Mouse (Mus musculus): ENCODE data around the gene Gpr3.
A peak's percentile ranks its signal among the peaks of the same experiment; 100 is the strongest.

Gpr3 gene

DNA sequence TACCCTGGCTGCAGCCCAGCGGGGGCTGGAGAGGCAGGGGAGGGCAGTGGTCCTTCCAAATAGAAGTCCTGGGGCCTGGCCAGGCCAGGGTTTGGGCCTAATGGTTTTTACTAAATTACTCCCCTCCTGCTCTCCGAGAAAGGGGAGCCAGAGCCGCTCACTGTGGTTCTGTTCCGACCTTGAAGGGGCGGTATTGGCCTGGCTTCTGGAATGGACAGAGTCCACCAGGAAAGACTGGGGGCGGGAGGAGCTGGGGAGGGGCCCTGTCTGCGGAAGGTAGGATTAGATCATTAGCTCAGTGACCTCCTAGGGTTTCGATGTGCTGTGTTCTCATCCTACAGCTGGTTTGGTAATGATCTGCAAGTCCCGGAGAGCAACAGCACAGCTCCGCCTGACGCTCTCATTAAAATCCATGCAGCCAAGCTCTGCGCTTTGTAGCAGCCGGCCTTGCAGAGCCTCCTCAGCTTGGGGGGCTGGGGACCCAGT, 14.5 kb downstream of the Gpr3 start:
- DNase-seq, result no peak

GRCm38 (mm10) chr4:133197355-133197754, 15.0 kb downstream of the Gpr3 start:
- no peak for DNase-seq

DNA sequence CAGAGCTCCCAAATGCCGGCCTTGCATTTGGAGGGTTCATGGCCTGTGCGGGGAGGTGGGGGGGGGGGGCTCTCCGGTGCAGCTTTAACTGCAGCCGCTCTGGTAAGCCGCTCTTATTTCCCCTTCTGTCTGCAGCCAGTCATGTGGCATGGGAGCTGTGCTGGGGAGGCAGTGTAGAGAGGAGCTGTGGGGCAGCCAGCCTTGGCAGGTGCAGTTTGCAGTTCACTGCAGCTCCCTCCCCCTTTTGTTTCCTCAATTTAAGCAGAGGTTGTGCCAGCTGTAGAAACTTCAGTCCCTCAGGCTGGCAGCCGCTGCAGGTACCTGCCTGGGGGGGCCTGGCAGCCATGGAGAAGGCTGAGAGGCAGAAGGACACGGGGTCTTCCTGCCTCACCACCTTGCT, 15.5 kb downstream of the Gpr3 start:
- no peak for DNase-seq

- no peak for DNase-seq
These were observed 16.2 kb downstream of the Gpr3 start for GRCm38 (mm10) chr4:133196136-133196535.

DNA sequence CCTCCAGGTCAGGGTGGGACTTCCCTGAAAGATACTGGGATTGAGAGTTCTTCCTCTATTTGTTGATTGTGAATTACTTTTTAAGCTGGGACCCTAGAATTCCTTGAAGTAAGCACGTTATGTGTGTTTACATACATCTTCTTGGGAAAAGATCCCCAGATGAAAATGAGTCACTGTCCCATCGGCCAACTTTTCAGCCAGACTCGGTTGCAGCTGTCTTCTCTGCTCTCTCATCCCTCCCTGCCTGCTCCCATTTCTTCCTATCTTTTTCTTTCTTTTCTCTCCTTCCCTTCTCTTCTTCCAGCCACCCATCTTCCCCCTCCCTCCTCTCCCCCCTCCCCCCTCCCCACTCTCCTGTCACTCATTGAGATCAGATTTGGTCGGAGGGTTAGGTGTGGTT, 17.3 kb downstream of the Gpr3 start:
- no peak for DNase-seq

DNA sequence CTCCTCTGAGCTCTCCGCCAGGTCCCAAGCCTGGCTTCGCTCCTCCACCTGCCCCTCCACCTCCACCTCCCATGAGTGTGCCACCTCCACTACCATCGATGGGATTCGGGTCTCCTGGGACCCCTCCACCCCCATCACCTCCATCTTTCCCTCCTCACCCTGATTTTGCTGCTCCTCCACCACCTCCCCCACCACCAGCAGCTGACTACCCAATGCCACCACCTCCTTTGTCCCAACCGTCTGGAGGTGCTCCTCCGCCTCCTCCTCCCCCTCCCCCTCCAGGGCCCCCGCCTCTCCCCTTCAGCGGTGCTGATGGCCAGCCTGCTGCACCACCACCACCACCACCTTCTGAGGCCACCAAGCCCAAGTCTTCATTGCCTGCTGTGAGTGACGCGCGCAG, 17.9 kb downstream of the Gpr3 start:
- no peak for DNase-seq

DNA sequence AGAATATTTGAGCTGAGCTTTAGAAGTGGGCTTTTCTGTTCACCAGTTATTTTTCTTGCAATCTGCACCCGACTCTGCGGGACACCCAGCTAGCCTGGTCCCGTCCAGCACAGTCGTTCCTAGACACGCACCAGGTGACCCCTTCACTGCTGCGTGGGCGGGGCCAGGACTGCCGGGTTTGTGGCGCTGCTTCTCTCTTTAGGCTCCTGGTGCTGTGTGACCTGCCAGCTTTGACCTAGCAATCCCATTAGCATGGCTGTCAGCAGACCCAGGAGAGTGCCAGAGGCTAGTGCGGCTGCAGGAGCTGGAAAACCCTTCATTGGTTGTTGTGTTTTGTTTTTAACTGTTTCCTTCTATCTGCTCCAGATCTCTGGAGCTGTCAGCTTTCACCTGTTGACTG, 22.9 kb downstream of the Gpr3 start:
- DNase-seq, result no peak

GRCm38 (mm10) chr4:133186856-133187255, 25.5 kb downstream of the Gpr3 start:
- no peak for DNase-seq

DNA sequence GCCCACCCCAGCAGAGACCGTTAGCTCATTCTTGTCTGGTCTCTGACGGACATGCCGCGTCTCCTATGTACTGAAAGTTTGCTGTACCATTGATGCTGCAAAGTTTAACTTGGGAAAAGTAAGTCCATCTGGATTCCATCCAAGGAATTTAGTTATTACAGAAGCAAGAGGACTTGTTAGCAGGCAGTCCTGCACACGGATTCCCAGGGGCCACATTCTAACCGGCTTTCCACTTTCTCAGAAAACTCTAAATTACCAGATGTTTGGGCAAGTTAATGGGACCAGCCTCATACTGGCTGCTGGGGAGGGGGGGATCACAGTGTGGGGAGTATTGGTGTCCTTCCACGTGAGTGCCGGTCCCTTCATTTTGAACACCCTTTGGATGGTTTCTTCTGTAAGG, 26.4 kb downstream of the Gpr3 start:
- no peak for DNase-seq

- peak; percentile 63 for DNase-seq
These were observed 27.3 kb downstream of the Gpr3 start for GRCm38 (mm10) chr4:133184898-133185665.

- DNase-seq, result no peak
These were observed 28.1 kb downstream of the Gpr3 start for GRCm38 (mm10) chr4:133184031-133184897.

GRCm38 (mm10) chr4:133182439-133183033, 29.8 kb downstream of the Gpr3 start:
- no peak for DNase-seq

- no peak for DNase-seq
These were observed 33.1 kb downstream of the Gpr3 start for GRCm38 (mm10) chr4:133179258-133179657.

- DNase-seq, result no peak
These were observed 34.0 kb downstream of the Gpr3 start for GRCm38 (mm10) chr4:133178305-133178704.

DNA sequence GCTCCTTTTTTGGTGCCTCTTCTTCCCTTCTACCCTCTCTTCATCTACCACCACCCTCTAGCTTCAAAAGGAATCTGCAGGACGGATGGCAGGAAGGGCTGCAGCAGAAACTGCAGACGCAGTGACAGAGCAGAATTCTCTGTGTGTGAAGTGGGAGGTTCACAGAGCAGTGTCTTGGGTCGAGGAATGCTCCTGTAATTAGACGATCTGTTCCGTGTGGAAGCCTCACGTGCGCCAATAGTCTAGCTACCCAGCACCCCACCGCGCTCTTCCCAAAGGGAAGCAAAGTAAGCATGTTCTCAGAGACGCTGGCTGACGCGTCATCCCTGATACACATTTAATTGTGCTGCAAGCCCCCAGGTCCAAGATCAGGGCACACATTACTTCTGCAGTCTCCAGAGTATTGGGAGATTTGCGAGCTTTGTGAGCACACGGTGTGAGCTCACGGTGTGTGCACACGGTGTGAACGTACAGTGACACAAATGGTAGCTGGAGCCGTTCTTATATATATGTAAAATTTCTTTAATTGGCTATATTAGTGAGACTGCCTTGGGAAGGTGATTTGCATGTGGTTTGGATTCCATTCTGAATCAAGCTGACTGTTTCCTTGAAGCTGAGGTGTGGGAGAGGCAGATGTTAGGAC, 35.5 kb downstream of the Gpr3 start:
- DNase-seq, result no peak

- no peak for DNase-seq
These were observed 36.2 kb downstream of the Gpr3 start for GRCm38 (mm10) chr4:133175998-133176760.

- DNase-seq, result no peak
These were observed 37.1 kb downstream of the Gpr3 start for GRCm38 (mm10) chr4:133175274-133175673.

GRCm38 (mm10) chr4:133174361-133174760, 38.0 kb downstream of the Gpr3 start:
- no peak for DNase-seq

- DNase-seq, result no peak
These were observed 39.9 kb downstream of the Gpr3 start for GRCm38 (mm10) chr4:133172451-133172850.

DNA sequence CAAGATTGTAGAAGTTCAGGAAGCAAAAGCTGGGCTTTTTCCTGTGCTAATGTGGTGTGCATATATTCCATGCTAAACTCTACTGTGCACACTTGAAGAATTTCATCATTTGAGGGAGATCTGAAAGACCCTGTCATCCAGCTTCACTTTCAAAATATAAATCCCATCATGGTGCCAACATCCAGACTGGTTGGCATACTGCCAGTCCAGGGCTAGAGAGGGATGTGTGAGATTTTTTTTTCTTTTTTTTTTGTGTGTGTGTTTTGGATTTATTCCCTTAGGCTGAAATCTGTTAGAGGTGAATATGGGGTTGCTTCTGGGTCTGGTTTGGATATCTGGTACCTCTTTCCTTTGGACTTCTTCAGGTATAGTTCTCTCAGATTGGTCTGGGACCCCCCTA, 41.7 kb downstream of the Gpr3 start:
- peak; percentile 48 for DNase-seq

DNA sequence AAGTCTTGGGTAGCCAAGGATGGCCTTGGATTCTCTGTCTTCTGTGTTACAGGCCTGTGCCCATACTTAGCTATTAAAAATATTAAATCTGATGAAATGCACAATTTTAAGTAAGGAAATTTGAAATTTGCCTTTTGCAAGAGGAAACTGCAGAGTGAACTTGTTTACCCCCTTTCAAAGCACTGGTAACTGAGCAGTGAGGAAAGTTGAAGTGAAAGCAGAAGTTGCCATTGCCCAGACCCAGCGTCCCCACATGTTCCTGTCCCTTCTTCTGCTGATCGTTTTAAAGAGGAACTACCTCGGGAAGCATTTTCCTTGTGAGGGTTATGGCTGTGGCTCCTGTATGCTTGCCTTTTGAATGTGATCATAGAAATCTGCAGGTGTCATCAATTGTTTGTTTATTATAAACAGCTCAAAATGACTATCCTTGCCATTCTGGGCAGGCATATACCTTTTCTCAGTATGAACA, 42.2 kb downstream of the Gpr3 start:
- DNase-seq, result no peak
